Mouse (Mus musculus) cerebellum, postnatal 14 days (tissue): ENCODE data around the gene Abi3bp.

ENCODE experiments used
- DNase-seq, 2 experiments: peaks; one replicate each; pipeline ENCODE4 v3.0.0; 2021; ENCODE audit warnings: mixed read lengths in 2 of 2

The Abi3bp gene

DNA sequence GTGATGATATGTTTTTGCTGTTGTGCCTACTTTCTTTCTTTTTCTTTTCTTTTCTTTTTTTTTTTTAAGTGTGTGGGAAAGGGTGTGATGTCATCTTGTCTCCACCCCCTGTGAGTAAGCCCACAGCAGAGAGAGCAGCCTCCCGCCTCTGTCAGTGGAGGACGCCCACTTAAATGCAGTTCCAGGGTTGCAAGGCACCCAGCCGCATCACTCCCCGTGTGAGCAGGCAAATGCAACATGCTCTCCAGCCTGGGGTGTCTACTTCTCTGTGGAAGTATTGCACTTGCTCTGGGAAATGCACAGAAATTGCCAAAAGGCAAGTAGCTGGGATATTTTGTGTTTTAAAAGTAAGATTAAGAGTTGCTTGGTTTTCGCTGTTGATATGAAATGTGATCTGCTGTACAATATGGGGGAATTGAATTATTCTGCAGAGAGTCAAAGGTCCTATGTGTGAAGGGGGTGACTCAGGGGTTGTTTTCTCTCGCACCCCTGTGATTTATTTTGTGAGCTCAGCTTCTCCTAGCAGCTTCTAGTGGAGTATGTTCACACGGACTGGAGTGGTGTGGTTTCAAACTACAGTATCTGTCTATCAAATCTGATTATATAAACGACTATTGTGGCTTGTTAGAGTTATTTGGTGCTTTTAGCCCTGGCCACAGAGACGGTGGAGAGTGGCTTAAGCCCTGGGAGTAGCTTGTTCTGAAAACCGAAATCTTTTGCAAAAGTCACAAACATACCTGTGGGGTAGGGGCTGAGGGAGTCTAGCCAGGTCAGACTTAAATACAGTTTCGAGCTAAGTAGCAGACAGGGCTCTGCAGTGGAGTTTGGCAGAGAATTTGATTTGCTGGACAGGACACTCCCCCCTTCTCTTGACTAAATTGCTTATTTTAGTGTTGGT is at the start of gene Abi3bp:
Gene Abi3bp, plus strand, starts transcription at position 202 of the 898 bp plus-strand sequence.
- DNase-seq = no peak

DNA sequence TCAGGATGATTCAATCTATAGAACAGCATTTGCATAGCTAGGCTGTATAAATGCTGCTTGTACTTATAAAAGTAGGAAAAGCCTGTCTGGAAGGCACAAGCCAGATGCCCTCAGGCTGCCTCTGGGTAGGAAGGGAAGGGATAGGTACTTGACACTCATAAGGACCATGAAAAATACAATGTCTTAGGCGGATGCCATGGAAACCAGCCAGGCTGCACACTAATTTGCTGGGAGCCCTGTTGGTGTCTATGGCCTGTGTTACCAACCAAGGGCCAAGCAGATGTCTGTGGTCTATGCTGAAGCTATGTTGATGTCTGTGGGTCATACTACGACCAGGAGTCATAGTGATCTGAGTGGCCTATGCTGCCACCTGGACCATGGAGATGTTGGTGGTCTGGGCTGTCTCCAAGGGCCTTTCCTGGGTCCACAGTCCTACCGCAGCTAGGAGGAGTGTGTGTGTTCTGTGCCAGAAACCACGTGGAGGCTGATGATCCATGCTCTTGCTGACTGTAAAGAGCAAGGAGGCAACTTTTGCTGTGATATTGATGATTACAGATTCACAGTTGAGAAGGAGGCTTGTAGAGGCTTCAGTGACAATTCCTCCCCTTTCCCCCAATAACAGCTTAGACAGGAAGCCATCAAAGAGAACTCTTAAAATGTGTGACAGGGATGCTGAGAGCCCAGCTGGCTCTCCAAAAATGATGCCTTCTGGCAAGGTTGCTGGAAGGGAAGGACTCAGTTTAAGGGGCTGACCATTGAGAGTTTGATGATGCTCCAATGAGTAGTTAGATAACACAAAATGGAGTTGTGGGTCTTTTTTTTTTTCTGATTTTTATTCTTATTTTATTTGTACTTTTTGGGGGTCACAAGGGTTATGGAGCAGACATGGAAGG is 42.1 kb upstream of the Abi3bp start:
- peak; percentile 47 to 58 for DNase-seq

DNA sequence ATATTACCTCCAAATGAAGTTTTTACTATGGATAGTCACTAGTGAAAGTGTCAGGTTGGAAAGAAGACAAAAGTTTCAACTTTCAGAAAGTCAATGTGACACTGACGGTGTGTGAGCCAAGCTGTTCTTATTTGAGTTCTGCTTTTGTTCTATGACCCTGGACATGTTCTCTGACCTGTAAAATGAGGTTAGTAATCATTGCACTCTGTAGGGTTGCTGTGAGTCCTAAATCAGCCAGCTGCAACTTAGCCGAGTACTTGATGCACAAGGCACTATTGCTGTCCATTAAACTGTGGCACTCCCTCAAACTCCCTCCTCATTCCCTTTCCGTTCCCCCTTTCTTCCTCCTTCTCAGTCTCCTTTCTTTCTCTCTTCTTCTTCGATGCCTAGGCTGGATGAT is 37.4 kb upstream of the Abi3bp start:
- no peak for DNase-seq

DNA sequence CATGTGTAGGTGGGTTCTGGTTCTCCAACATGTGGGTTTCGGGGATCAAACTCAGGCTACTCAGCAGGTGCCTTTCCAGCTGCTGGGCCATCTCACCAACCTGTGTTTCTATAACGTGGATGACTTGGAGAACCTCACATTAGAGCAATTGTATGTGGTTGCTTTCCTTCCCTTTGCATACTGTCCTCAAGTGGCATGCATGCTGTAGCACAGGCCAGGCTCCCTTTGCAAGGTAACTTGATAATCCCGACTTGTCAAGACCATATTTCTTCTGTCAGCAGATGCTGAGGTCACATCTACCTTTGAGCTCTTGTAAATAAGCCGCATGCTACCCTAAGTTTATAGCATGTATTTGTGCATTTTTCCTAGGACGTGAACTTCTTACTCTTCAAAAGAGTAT is 36.6 kb upstream of the Abi3bp start:
- no peak for DNase-seq

DNA sequence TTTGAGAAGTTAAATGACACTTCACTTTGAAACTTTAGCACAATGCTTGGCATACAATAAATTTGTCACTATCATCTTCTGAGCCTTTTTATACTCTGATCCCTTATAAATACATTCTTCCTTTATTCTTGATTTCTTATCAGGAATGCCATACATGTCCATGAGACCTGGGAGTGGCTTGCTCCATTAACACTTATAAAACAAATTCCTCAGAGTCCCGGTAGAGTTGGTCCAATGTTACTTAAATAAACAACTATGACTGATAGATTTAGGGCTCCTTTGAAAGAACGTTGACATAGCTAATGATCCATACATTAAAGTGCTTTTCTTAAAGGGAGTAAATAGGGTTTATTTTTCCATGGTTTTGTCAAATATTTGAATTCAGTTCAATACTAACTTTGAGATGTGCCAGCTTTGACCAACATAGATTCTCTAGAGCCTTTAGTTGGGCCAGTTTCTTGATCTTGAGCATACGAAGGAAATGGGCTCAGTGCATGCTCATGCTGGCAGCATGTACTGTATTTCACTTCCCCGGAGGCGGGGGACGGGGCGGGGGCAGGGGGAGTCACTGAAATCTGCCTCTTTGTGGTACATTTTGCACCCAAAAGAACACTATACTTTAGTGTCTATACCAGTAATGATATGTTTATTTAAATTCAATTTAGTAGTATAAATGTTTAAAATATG is 35.9 kb upstream of the Abi3bp start:
- no peak for DNase-seq

DNA sequence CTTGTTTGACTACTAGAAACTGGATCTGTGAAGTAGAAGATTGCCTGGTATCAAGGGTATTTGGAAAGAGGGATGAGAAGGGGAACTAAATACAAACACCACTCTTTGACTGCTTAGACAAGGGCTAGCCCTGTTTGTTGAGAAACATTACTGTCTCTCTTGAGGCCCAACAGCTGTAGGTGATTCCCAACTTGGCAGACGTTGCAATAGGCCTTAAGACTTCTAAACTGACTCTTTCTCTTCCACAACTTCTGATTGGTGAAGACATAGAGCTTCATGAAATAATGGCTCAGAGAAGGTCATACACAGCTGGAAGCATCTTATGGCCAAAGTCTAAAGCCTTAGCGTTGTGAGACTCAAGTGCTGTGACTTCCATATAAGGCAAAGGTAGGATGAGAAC is 26.2 kb upstream of the Abi3bp start:
- no peak for DNase-seq

DNA sequence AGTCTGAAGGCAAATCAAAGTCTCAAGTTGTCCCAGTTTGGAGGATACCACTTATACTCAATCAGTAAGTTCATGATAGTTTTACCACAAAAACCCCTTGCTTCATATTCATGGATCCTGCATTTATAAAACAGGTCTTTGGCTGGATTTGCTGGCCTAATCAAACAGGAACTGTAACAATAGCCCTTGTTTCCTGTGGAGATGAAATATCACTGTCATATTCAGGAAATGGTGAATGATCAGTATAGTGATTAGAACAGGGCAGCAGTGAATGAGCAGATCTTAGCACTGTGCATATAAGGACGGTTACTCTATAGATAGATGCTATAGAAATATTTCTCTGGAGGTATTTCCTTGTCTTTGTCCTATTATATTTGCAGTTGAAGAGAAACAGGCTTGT is 25.8 kb upstream of the Abi3bp start:
- no peak for DNase-seq

DNA sequence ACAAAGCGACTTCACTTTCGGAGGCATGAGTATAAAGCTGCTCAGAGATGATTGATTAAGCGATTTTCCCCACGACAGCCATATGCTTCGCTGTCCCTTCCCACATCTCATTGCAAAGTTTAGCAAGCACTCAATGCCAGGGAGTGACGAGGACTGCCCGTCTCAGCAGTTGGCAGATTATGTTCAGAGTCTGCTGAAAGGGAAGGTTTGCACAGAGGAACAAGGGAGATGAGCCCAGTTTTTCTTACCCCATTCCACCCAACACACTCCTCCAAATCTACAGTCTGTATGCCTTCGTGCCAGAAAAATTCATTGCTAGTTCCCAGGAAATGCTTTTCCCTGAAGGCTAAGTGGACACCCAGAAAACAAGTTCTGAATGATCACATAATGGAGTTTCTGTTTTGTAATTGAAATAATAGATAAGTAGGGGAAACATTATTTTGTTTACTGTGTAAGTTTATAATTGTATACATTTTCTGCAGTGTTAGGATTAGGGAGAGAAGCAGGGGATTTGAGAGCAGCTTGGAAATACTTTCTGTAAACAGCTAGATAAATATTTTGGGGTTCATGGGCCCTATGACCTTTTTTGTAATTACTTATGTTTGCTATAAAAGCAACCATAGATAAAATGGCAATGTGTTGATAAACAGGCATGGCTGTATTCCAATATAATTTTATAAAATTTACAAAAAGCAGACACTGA is 19.5 kb upstream of the Abi3bp start:
- DNase-seq = no peak

DNA sequence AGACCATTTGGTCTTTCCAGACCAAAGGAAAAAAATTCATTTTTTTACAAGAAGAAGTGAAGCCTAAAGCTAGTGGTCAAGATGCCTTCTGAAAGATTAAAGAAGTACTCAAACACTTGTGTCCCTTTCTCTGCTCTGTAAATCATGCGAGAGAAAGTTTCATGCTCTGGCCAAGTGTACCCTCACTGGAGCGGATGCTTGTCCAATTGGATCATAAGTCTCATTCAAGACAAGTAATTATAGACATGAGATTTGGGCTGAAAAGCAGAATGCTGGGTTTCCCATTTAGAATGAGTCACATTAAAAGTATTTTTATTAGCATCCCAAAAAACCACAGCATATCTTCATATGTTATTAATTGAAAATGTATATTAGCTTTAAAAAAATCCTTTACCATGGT is 4.5 kb upstream of the Abi3bp start:
- DNase-seq = no peak

DNA sequence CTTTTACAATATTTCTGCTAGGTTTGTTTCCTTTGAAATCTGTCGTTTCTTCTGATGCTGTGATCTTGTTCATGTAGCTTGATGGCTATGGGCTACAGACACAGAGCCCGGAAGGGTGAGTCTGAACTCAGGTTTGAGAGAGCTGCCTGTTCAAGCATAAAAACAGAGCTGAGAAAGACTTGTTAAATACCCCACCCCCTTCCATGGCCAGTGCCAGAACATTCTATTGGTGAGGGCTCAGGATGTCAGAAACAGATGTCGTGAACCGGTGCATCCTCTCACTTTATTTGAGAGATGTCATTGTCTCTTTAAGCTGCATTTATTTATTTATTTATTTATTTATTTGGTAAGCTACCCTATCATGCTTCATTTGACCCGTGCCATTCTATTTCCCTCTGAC is 2.0 kb upstream of the Abi3bp start:
- peak; percentile 19 to 25 for DNase-seq

DNA sequence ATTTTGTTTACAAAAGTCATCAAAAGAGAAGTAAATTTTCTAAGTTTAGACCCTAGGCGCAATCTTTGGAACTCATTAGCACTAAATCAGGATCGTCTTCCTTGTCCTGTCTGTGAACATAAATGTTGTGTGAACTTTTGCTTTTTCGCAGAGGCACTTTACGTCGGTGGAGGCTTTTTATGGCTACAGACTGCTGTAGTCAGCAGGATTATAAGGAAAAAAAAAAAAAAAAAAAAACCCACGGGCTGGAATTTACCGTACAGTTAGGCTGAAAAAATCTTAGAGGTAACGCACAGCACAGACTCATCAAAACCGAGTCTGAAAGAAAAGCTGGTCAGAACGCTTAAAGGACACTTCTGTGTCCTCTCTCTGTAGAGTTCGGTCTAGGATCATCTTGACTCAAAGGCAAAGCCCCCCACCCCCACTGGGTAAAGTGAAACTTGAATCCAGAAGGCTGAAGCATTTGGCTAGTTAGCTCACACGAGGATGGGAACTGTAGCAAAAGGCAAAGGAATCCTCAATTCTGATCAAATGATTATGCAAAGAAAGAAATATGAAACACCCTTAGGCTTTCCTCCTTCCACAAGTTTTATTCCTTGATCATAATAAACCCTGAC is 1.0 kb downstream of the Abi3bp start:
- DNase-seq = no peak

DNA sequence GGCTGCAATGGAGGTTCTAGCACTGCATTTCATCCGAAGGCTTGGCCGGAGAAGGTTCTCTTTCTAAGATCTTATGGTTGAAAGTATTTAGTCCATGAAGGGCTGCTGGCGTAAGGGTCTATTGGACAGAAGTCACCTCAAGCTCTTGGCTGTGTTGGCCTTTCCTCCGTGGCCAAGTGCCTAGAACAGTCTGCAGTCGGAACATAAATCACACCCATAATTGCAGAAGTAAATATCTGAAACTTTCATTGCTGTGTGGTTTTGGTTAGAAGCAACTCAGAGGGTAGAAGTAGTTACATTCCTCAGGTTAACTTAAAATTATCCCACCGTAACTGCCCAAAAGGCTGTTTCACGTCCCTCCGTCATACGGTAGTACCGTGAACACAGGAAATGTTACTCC is 5.8 kb downstream of the Abi3bp start:
- no peak for DNase-seq

DNA sequence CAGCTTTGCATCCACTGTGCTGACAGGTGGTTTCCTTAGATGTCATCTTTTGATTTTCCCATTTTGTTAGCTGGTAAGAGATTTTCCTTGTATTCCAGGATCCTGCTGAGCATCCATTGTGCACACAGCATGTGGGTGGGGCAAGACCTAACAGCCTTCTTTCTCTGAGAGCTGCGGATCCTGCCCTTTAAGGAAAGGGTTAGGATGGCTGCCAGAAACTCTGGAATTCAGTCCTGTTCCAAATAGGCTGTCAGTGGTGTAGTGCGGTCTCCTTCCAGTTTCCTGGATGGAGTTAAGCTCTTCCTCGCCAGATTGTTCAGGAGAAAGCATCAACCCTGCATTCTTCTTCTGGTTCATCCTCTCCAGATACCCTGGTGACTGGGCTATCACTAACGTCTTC is 8.8 kb downstream of the Abi3bp start:
- peak; percentile 52 to 76 for DNase-seq

DNA sequence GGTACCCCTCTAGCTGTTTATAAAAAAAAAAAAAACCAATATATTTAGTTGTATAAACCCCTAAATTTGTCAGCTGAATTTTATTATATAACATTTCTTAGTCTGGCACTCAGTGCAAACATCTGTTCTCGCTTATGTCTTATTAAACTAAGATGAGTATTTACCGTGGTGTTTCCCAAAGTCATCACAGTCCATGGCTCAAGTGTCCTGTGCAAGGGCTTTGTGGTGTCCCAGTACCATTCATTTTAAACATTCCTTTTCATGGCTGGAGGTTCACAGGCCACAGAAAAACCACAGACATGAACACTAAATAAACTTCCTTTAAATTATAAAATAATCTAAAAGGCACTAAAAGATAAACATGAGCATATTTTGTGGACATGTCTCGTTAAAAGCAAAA is 13.2 kb downstream of the Abi3bp start:
- DNase-seq = no peak

DNA sequence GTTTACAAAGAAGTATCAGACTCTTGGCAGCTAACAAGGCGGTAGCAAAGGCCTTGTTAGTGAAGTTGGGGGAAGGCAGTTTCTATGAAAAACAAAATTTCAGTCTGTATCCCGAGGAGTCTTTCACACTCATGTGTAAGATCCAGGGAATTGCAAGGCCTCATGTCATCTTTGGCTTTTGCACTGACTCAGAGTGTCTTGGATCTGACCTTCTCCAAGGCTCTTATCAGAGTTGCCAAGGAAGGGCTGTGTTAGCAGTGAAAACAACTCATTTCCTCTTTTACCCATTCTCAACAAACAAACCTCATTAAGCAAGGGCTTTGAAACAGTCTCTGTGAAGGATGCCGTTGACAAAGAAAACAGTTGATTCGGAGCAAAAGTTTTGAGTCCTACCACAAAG is 17.6 kb downstream of the Abi3bp start:
- DNase-seq = no peak

DNA sequence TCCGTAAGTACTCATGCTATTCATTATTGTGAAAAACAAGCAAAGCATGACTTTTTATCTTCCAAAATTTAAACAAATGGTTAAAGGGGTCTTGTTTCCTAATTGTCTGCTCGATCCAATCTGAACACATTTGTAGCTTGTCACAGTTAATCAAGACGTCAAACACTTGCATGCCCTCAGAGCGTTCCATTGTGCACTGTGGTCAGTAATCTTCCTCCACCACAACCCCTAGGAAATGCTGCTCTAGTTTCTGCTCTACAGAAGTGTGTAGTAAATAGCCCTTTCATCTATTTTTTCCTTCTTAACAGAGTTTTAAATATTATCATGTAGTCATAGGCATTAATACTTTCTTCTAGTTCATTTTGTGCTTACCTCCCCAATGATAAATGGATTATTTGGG is 19.1 kb downstream of the Abi3bp start:
- DNase-seq = no peak

DNA sequence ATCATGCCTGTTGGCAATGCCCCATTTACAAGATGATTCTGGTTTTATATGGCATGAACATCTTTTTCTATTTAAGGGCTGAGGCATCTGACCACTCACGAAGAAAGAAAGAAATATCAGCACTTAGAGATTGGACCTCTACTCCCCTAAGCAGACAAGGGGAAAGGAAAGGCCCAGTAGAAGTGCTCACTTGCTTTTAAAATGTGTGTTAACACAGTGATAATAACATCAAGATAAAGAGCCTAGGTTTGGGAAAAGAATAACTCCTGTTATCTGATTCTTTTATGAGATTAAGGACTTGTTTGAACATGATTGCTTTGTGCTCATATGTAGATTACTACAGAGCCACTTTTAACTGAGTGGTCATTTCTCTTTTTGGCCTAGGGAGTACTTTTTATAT is 21.0 kb downstream of the Abi3bp start:
- DNase-seq = no peak

DNA sequence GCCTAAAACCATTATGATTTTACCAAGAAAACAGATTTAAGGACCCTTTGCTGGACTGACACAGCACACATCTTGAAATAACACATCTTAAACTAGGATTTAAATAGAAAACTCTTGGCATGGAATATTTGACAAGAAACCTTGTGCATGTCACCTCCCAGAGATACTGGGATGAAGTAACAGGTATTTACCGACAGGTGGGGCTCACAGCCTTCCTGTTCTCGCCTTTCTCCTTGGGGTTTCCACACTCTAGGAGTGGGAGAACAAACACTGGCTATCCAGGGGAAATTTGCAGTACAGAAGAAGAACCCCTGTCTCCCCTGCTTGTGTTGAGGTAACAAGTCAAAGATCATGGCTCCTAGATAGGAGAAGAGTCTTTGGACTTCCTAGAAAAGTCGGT is 22.8 kb downstream of the Abi3bp start:
- DNase-seq = no peak

DNA sequence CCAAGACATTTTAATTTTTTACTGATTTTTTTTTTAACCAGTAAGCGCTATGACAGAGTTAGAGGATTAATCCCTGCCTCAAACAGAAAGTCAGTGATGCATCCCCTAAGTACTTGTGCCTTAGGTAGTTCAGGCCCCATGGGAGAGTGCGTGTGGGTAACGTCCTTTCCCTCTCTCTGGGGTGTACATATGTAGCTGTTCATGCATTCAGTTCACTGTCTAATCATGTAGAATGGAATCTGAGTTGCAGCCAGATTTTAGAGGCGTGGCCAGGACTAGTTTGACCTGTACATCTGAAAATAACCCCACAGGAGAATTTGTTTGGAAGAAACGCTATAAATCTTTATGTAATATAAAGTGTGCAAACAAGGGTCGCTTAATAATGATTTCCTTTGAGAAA is 23.4 kb downstream of the Abi3bp start:
- DNase-seq = no peak

DNA sequence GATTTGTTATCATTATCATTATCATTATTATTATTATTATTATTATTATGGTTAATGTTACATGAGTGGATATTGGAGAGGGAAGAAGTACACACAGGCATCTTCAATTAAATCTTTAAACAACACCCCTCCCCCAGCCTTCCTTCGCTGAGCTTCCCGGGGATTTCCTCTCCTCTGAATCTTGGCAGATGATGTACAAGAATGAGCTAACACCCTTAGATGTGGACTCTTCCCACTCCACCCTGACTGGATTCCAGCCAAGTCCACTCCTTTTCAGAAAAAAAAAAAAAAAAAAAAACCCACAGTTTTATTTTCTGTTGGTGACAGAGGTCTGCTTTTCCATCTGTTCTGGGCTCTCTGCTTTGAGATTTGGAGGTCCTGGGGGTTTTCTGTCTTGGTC is 23.8 kb downstream of the Abi3bp start:
- peak in 1 of 2 experiments; percentile 18 for DNase-seq

DNA sequence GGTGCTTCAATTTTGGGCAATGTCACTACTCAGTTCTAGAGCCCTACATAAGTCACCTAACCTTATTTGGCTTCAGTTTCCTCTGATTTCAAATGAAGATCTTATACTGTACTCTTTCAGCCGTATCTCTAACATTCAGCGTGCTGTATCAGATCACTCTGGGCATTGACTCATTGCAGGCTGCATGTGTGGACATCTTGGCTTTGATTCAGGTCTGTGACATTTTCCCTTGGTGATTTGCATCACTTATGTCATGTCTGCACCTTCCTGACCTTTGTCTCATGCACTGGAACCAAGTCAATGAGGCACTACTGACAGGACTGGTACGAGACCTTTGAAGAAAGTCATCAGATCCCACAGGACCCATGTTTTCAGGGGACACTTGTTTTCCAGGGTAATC is 24.5 kb downstream of the Abi3bp start:
- no peak for DNase-seq

DNA sequence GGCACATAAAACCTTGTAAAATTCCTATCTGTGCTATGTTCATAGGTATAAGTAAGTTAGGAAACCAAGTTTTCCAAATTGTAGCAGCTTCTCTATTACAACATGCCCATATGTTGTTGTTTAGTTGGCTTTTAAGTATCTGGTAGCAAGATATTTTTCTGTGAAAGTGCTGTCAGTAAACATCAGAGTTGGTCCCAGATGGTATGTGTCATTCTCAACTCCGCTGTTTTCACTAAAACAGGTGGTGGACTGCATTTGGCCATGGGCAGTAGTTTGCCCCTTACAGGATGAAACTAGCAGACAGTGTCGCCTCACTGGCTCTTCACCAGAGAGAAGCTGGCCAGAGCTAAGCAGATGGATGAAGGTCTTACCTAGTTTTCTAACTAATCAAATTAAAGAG is 26.3 kb downstream of the Abi3bp start:
- DNase-seq = no peak
